Mouse (Mus musculus) fat pad, adult 2 months (tissue): ENCODE measurements around the gene Vrk1.

Experiments used
- DNase-seq: peaks from one replicate; pipeline ENCODE4 v3.0.0-alpha.2; 2011; ENCODE audit warnings: low read depth, low spot score; ENCODE audit errors: extremely low read depth

Gene Vrk1

GRCm38 (mm10) chr12:106040259-106040658 is 30.2 kb downstream of the Vrk1 start:
- DNase-seq, result no peak

- no peak for DNase-seq
Observed at GRCm38 (mm10) chr12:106046143-106046795, 36.2 kb downstream of the Vrk1 start.

GRCm38 (mm10) chr12:106052271-106052670 is 42.2 kb downstream of the Vrk1 start:
- no peak for DNase-seq

GRCm38 (mm10) chr12:106055799-106056198 is 45.8 kb downstream of the Vrk1 start:
- DNase-seq, result no peak

- DNase-seq, result no peak
Observed at GRCm38 (mm10) chr12:106059873-106060573, 50.0 kb downstream of the Vrk1 start.

- DNase-seq, result no peak
Observed at GRCm38 (mm10) chr12:106070434-106071155, 60.6 kb downstream of the Vrk1 start.

- DNase-seq, result no peak
Observed at GRCm38 (mm10) chr12:106071575-106072166, 61.6 kb downstream of the Vrk1 start.

- DNase-seq, result no peak
Observed at GRCm38 (mm10) chr12:106074371-106075155, 64.5 kb downstream of the Vrk1 start.

GRCm38 (mm10) chr12:106076131-106076530 is 66.1 kb downstream of the Vrk1 start:
- DNase-seq, result no peak

GRCm38 (mm10) chr12:106080511-106080910 is 70.5 kb downstream of the Vrk1 start:
- DNase-seq, result no peak

GRCm38 (mm10) chr12:106080945-106081747 is 71.1 kb downstream of the Vrk1 start:
- no peak for DNase-seq

- no peak for DNase-seq
Observed at GRCm38 (mm10) chr12:106081748-106082140, 71.7 kb downstream of the Vrk1 start.

- DNase-seq, result no peak
Observed at GRCm38 (mm10) chr12:106082191-106082957, 72.3 kb downstream of the Vrk1 start.

- no peak for DNase-seq
Observed at GRCm38 (mm10) chr12:106082958-106083381, 72.9 kb downstream of the Vrk1 start.

- DNase-seq, result no peak
Observed at GRCm38 (mm10) chr12:106084126-106084525, 74.1 kb downstream of the Vrk1 start.

- no peak for DNase-seq
Observed at GRCm38 (mm10) chr12:106094827-106095226, 84.8 kb downstream of the Vrk1 start.

GRCm38 (mm10) chr12:106102003-106102402 is 92.0 kb downstream of the Vrk1 start:
- DNase-seq, result no peak

GRCm38 (mm10) chr12:106102726-106103643 is 93.0 kb downstream of the Vrk1 start:
- no peak for DNase-seq
